Mouse (Mus musculus): ENCODE measurements around the gene Tns1.

GRCm38 (mm10) chr1:73919909-73920308 is 204.3 kb downstream of the Tns1 start:
- TF ChIP-seq CTCF (IDR thresholded peaks at IDR 0.05; ENCODE audit: low read depth) (no peak), EP300 (optimal IDR thresholded peaks at IDR 0.05) (no peak)
